Mouse (Mus musculus) kidney, postnatal 25 days (tissue): ENCODE data around the gene Plpp1.

Source experiments
- DNase-seq, 2 experiments: peaks; one replicate each; pipeline ENCODE4 v3.0.0; 2021; ENCODE audit warnings: mixed read lengths in 2 of 2

Plpp1 gene

GRCm38 (mm10) chr13:112818125-112818524, 17.5 kb downstream of the Plpp1 start:
- DNase-seq = no peak

GRCm38 (mm10) chr13:112822413-112822812, 21.8 kb downstream of the Plpp1 start:
- DNase-seq = no peak

- DNase-seq = no peak
These were observed 22.8 kb downstream of the Plpp1 start for GRCm38 (mm10) chr13:112823236-112823910.

- no peak for DNase-seq
These were observed 23.5 kb downstream of the Plpp1 start for GRCm38 (mm10) chr13:112823911-112824648.

- DNase-seq = no peak
These were observed 24.9 kb downstream of the Plpp1 start for GRCm38 (mm10) chr13:112825479-112825878.

- DNase-seq = no peak
These were observed 29.0 kb downstream of the Plpp1 start for GRCm38 (mm10) chr13:112829619-112830018.

GRCm38 (mm10) chr13:112832589-112832988, 32.0 kb downstream of the Plpp1 start:
- no peak for DNase-seq

GRCm38 (mm10) chr13:112833253-112833894, 32.8 kb downstream of the Plpp1 start:
- DNase-seq = no peak

- DNase-seq = no peak
These were observed 33.3 kb downstream of the Plpp1 start for GRCm38 (mm10) chr13:112833895-112834263.

GRCm38 (mm10) chr13:112835113-112835512, 34.5 kb downstream of the Plpp1 start:
- no peak for DNase-seq

- no peak for DNase-seq
These were observed 36.4 kb downstream of the Plpp1 start for GRCm38 (mm10) chr13:112836951-112837350.

- no peak for DNase-seq
These were observed 37.1 kb downstream of the Plpp1 start for GRCm38 (mm10) chr13:112837621-112838155.

GRCm38 (mm10) chr13:112838562-112839232, 38.1 kb downstream of the Plpp1 start:
- no peak for DNase-seq

GRCm38 (mm10) chr13:112840241-112841087, 39.9 kb downstream of the Plpp1 start:
- DNase-seq = no peak

GRCm38 (mm10) chr13:112845931-112846330, 45.3 kb downstream of the Plpp1 start:
- no peak for DNase-seq

- DNase-seq = no peak
These were observed 53.2 kb downstream of the Plpp1 start for GRCm38 (mm10) chr13:112853710-112854316.

- no peak for DNase-seq
These were observed 53.8 kb downstream of the Plpp1 start for GRCm38 (mm10) chr13:112854402-112854801.

GRCm38 (mm10) chr13:112857921-112858320, 57.3 kb downstream of the Plpp1 start:
- DNase-seq = no peak

- no peak for DNase-seq
These were observed 59.1 kb downstream of the Plpp1 start for GRCm38 (mm10) chr13:112859574-112860134.

- DNase-seq = no peak
These were observed 59.8 kb downstream of the Plpp1 start for GRCm38 (mm10) chr13:112860370-112860769.

GRCm38 (mm10) chr13:112860911-112861310, 60.3 kb downstream of the Plpp1 start:
- DNase-seq = no peak
